Mouse (Mus musculus): ENCODE measurements around the gene Ctnnd2. TPM values are rescaled to one million over a fixed set of nuclear protein-coding genes. Genes with fewer than 3 reads are reported as not detected.
"Not testable (repeated sequence)": the region's sequence is repeated elsewhere in the genome, so short reads cannot be mapped to it uniquely, and the experiment has no call there.

Ctnnd2 gene
- polyA plus RNA-seq (2017; shearing (Covaris generic)), result under 1 TPM in 1 of 3 experiments, not detected in 2; 0.27 TPM

- ATAC-seq, result no peak
These were observed at the start of gene Ctnnd2 for GRCm38 (mm10) chr15:30172391-30173281. TSS of gene Ctnnd2 (plus strand) at chr15:30172593.

DNA sequence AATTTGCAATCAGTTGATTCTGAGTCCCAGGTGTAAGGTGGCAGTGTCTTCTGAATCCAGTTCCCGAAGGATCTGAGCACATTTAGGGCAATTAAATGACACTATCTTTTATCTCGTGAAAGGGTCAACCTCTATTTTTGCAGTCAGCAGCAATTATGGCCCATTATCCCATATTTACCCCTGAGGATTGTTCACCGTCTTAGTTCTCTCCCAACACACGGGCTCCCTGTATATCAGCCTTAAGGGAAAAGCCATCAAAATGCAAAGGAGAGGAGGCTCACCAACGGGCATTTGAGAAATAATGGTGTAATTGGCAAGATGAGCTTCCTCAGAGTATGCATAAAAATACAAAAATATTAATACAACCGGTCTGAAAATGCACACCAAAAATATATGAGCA, 41.7 kb upstream of the Ctnnd2 start:
- ATAC-seq, result no peak

DNA sequence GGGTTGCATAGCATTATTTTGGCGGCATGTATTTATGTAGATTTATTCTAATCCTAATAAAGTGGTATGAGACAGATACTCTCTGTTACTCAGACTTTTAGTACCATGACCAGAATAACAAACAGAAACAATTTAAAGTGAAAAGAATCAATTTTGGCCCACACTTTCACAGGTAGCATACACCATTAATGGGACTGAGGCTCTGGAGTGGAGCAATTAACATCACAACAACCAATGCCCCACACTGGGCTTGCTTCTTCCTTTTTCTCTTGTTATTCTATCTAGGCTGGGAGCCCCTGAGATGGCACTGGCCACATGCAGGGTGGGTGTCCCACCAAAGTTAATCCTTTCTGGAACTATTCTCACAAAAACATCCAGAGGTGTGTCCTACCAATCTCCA, 32.8 kb upstream of the Ctnnd2 start:
- ATAC-seq, result not testable (repeated sequence)

- no peak for ATAC-seq
These were observed 27.0 kb upstream of the Ctnnd2 start for GRCm38 (mm10) chr15:30145413-30145812.

GRCm38 (mm10) chr15:30152176-30152575, 20.2 kb upstream of the Ctnnd2 start:
- ATAC-seq, result no peak

DNA sequence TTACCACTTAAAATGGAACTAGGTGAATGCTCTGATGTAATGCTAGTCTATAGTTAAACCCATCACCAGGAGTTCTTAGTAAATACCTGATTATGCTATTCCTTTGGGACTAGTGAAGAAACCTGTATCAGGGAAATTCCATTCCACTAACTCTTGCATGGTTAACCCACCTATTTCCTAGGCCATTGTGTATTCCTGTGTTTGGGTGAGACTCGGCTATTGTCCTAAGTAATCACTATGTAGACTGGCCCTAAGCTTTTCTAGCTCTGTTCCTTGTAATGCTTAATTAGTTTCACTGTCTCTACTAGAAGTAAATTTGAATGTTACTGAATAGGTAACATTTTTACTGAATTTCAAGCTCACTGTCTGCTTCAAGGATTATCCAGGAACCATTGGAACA, 14.4 kb upstream of the Ctnnd2 start:
- no peak for ATAC-seq

- ATAC-seq, result no peak
These were observed 2.4 kb upstream of the Ctnnd2 start for GRCm38 (mm10) chr15:30170031-30170430.

GRCm38 (mm10) chr15:30171493-30172195, 749 bp upstream of the Ctnnd2 start:
- ATAC-seq, result no peak

DNA sequence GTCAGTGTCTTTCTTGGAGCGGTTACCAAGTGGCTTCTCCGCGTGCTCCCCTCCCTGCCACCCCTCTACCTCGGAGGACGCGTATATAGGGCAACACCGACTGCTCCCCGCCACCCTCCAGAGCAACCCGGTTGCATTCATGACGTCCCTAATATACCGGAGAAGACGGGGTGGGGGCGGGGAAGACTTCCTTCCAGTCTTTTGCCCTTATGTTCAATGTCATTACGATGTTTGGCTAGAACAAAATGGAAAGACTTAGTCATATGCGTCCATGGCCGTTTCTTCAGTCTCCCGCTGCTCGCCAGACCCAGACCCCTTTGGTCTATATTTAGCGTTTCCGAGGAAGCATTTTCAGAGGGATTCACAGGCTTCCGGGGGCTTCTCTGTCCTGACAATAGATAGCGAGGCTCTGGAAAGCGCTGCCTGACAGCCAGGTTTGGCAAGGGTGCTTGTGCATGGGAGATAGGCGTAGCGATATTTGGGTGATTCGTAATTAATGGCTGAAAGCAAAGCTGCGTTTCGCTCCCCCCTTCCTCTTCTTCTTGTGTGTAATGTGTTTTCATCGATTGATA, 1.1 kb downstream of the Ctnnd2 start:
- ATAC-seq, result no peak

- no peak for ATAC-seq
These were observed 1.9 kb downstream of the Ctnnd2 start for GRCm38 (mm10) chr15:30174321-30174720.

GRCm38 (mm10) chr15:30184020-30184419, 11.6 kb downstream of the Ctnnd2 start:
- ATAC-seq, result no peak

DNA sequence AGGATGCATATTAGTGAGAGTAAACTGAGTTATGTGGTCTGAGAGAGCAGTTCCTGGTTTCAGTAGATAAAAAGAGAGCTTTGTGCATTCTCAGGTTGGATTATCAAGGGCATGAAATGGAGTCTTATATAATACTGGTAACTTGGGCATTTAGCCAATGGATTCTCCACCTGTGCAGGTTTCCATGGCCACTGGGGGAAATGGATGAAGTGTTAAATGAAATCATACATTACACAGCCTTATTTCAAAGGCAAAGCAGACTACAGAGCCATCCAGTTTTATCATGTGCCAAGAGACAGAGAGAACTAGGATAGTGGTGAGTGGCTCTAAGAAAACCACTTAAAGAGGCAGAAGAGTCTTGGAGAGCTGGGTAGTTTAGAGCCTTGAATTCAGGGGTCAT, 18.5 kb downstream of the Ctnnd2 start:
- ATAC-seq, result no peak

DNA sequence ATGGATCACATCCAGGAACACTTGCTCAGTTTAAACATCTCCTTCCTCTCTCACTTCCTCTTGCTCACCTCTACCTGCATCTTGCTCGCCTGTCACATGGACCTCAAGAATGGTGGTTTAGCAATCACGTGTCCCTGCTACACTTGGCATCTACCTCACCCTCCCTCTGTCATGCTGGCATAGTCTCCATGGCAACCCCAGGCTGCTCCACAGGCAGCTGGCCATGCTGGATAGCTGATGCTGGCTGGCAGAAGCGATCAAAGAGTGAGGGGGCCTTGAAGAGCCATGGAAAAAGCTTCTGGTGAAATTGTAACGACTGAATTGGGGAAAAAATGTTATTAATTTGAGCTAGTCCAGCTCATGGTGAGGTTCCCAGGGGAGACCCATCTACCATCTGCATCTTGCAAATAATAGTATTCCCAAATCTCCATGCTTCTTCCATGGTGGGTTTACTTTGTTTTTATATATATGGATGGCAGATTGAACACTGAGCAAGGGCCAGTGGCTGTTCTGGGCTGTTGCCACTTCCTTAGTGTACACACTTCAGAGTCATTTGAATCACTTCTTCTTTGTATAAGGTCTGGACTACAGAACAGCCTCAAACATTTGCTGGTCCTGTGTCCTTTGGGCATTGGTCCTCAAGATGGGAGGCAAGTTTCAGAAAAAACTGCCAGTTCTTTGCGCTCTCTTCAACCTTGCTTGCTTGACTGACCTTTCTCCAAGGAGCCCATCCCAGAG, 19.7 kb downstream of the Ctnnd2 start:
- ATAC-seq, result no peak

DNA sequence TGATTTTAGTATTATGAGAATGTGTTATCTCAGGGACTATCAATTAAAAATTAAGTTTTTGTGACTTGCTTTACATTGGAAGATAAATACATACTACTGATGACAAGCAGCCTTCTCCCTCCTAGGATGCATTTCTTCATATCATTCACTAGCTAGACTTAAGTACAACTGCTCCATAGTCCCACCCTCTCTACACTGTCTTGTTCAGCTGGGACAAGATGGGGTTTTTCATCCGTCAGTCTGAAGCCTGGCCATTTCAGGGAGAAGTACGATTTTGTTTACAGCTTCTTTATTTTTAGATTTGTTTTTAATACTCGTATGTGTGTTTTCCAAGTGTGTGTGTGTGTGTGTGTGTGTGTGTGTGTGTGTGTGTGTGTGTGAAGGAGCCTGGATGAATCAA, 26.0 kb downstream of the Ctnnd2 start:
- no peak for ATAC-seq

- ATAC-seq, result no peak
These were observed 27.4 kb downstream of the Ctnnd2 start for GRCm38 (mm10) chr15:30199785-30200184.

DNA sequence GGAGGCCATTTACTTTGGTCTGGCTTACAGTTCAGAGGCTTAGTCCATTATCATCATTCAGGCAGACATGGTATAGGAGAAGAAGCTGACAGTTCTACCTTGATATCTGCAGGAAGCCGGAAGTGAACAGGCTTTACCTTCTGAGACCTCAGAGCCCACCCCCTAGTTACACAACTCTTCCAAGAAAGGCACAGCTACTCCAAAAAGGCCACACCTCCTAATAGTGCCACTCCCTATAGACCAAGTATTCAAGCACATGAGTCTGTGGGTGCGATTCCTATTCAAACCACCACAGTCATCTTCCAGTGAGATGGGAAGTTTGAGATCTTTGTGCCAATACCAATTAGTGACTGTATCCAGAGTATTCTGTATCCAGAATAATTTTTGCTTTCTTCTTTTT, 28.8 kb downstream of the Ctnnd2 start:
- no peak for ATAC-seq

GRCm38 (mm10) chr15:30201617-30202016, 29.2 kb downstream of the Ctnnd2 start:
- no peak for ATAC-seq

DNA sequence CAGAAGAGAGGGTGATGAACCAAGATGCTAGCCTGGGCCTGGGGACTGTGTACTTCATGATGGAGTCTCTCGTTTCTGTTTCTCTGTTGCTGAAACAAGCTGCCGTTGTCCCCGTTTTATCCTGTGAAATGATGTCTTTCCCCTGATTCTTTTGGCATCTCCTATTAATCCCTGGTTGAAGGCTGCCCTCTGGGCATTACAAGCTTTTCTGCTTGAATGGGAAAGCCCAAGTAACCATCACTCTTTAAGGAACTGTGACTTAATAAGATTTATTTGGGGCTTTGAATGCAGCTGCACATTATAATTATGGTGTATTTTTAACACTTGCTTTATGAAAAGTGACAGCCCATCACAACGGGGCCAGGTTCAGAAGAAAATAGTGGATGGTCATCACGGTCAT, 40.4 kb downstream of the Ctnnd2 start:
- ATAC-seq, result no peak

- ATAC-seq, result no peak
These were observed 43.5 kb downstream of the Ctnnd2 start for GRCm38 (mm10) chr15:30215871-30216270.

GRCm38 (mm10) chr15:30229112-30229511, 56.7 kb downstream of the Ctnnd2 start:
- no peak for ATAC-seq

DNA sequence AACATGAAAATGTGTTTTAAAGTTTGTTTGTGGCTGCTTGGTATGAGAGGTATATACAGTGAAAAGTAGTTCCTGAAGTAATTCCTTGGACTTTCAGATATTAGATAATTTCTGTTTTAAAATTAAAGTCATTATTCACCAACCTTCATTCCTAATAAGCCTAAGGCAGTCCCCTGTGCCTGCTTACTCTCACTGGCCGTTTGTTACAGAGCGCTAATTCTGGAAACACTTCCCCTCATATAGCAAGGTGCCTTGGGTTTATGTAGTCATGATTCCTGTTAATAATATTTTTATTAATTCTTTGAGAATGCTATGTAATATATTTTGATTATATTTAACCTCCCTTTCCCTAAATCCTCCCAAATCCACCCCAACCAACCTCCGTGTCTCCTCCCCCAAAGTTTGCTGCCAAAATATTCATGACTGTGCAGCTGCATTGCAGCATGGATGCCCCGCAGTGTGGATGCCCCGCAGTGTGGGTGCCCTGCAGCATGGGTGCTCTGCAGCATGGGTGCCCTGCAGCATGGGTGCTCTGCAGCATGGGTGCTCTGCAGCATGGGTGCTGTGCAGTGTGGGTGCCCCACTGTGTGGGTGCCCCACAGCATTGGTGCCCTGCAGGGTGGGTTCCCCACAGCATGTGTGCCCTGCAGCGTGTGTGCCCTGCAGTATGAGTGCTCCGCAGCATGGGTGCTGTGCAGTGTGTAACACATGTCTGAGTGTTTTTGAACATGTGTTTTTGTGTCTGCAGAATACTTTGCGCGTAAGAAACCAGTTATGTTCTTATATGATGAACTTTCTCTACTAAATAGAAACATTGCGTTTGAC, 63.0 kb downstream of the Ctnnd2 start:
- no peak for ATAC-seq

- no peak for ATAC-seq
These were observed 68.5 kb downstream of the Ctnnd2 start for GRCm38 (mm10) chr15:30240881-30241280.
